Mouse (Mus musculus) common myeloid progenitor, adult 5-6 weeks (primary cell): ENCODE measurements around the gene Arrdc1. TPM values are rescaled to one million over a fixed set of nuclear protein-coding genes. Genes with fewer than 3 reads are reported as not detected.

ENCODE experiments used
- ATAC-seq: replicated peaks from 2 replicates; pipeline ENCODE4 v1.8.0; 2016; ENCODE audit warnings: low read depth, mild to moderate bottlenecking, moderate TSS enrichment, inconsistent platforms; ENCODE audit not compliant: poor library complexity, severe bottlenecking
- total RNA-seq: library from RNA; stranded (forward); fragments of 200-1000, 187-1606 nt; gene quantifications from 2 replicates; pipeline ENCODE4 v1.2.3, GENCODE M21; 2017

The Arrdc1 gene
- total RNA-seq: 59.6 and 102 TPM in 2 replicates

GRCm38 (mm10) chr2:24935057-24935796 lies at the start of gene Arrdc1:
Arrdc1 (minus strand) TSS chr2:24935252.
- ATAC-seq: peak; percentile 84

GRCm38 (mm10) chr2:24976960-24977359 lies 41.9 kb upstream of the Arrdc1 start:
- ATAC-seq: no peak

GRCm38 (mm10) chr2:24975704-24976297 lies 40.7 kb upstream of the Arrdc1 start, which contains the start of gene Pnpla7:
Pnpla7 (plus strand) TSS chr2:24976033.
- ATAC-seq: peak; percentile 71

GRCm38 (mm10) chr2:24974906-24975703 lies 40.1 kb upstream of the Arrdc1 start, which contains the start of gene Mrpl41:
Mrpl41 (minus strand) TSS chr2:24975098.
- peak; percentile 81 for ATAC-seq

GRCm38 (mm10) chr2:24974452-24974851 lies 39.4 kb upstream of the Arrdc1 start:
- peak; percentile 11 for ATAC-seq

- ATAC-seq: no peak
These were observed 35.3 kb upstream of the Arrdc1 start for GRCm38 (mm10) chr2:24970386-24970785.

GRCm38 (mm10) chr2:24962304-24963000 lies 27.4 kb upstream of the Arrdc1 start, which contains the start of gene Dph7:
Dph7 (plus strand) TSS chr2:24962400.
- peak; percentile 100 for ATAC-seq

GRCm38 (mm10) chr2:24960910-24961309 lies 25.9 kb upstream of the Arrdc1 start:
- no peak for ATAC-seq

GRCm38 (mm10) chr2:24952537-24953055 lies 17.5 kb upstream of the Arrdc1 start:
- ATAC-seq: no peak

GRCm38 (mm10) chr2:24950189-24950535 lies 15.1 kb upstream of the Arrdc1 start:
- 0 out of 2 replicates have a peak, but pooled peaks have one; percentile 0 for ATAC-seq

- peak; percentile 97 for ATAC-seq
These were observed 14.6 kb upstream of the Arrdc1 start, which contains the start of gene Zmynd19 for GRCm38 (mm10) chr2:24949421-24950188. Zmynd19 (plus strand) TSS chr2:24949792.

- ATAC-seq: peak; percentile 88
These were observed 9.3 kb upstream of the Arrdc1 start for GRCm38 (mm10) chr2:24944304-24944703.

- ATAC-seq: no peak
These were observed 7.0 kb upstream of the Arrdc1 start for GRCm38 (mm10) chr2:24942092-24942491.

GRCm38 (mm10) chr2:24934441-24934963 lies 550 bp downstream of the Arrdc1 start:
- ATAC-seq: peak; percentile 43; the same call in 1 of the 2 replicates

GRCm38 (mm10) chr2:24929593-24929992 lies 5.5 kb downstream of the Arrdc1 start:
- no peak for ATAC-seq

- ATAC-seq: no peak
These were observed 5.9 kb downstream of the Arrdc1 start for GRCm38 (mm10) chr2:24929119-24929518.

- no peak for ATAC-seq
These were observed 7.1 kb downstream of the Arrdc1 start for GRCm38 (mm10) chr2:24927810-24928479.

GRCm38 (mm10) chr2:24926965-24927358 lies 8.1 kb downstream of the Arrdc1 start:
- peak; percentile 57 for ATAC-seq
